Mouse (Mus musculus) monocyte, adult 5-6 weeks (primary cell): ENCODE results near the gene Ptges2. TPM values are rescaled to one million over a fixed set of nuclear protein-coding genes. Genes with fewer than 3 reads are reported as not detected.

Experiments
- ATAC-seq: fragments of 153-309, 156-312 bp; replicated peaks from 2 replicates; pipeline ENCODE4 v1.8.0; 2017; ENCODE audit warnings: mild to moderate bottlenecking; ENCODE audit not compliant: low TSS enrichment, insufficient number of reproducible peaks, severe bottlenecking, poor library complexity, low FRiP score
- total RNA-seq: library from RNA; stranded (forward); fragments of 200-1000, 200-491, 200-594 nt; gene quantifications from 3 replicates; pipeline ENCODE4 v1.2.3, GENCODE M21; 2017

The Ptges2 gene
- total RNA-seq, 1 experiment from 2014 or later = 2.2 TPM

- no peak for ATAC-seq
Measured at GRCm38 (mm10) chr2:32408429-32409424, 13.0 kb downstream of the Ptges2 start.

- no peak for ATAC-seq
Measured at GRCm38 (mm10) chr2:32411407-32411806, 15.7 kb downstream of the Ptges2 start.

GRCm38 (mm10) chr2:32412742-32413531 is 17.2 kb downstream of the Ptges2 start:
- ATAC-seq = no peak

GRCm38 (mm10) chr2:32413936-32414335 is 18.2 kb downstream of the Ptges2 start:
- ATAC-seq = no peak

GRCm38 (mm10) chr2:32415801-32416200 is 20.1 kb downstream of the Ptges2 start:
- no peak for ATAC-seq

GRCm38 (mm10) chr2:32416556-32416955 is 20.9 kb downstream of the Ptges2 start:
- ATAC-seq = no peak

GRCm38 (mm10) chr2:32417486-32417885 is 21.8 kb downstream of the Ptges2 start:
- no peak for ATAC-seq

- ATAC-seq = no peak
Measured at GRCm38 (mm10) chr2:32418430-32419151, 22.9 kb downstream of the Ptges2 start.

GRCm38 (mm10) chr2:32419359-32419758 is 23.7 kb downstream of the Ptges2 start:
- no peak for ATAC-seq

GRCm38 (mm10) chr2:32420066-32420608 is 24.4 kb downstream of the Ptges2 start:
- no peak for ATAC-seq

- no peak for ATAC-seq
Measured at GRCm38 (mm10) chr2:32420647-32421046, 25.0 kb downstream of the Ptges2 start.

GRCm38 (mm10) chr2:32421851-32422251 is 26.2 kb downstream of the Ptges2 start:
- no peak for ATAC-seq

GRCm38 (mm10) chr2:32423481-32424331 is 28.0 kb downstream of the Ptges2 start:
- peak; percentile 90 for ATAC-seq

GRCm38 (mm10) chr2:32424796-32425195 is 29.1 kb downstream of the Ptges2 start:
- no peak for ATAC-seq

- no peak for ATAC-seq
Measured at GRCm38 (mm10) chr2:32425568-32425967, 29.9 kb downstream of the Ptges2 start.

- ATAC-seq = no peak
Measured at GRCm38 (mm10) chr2:32426141-32426540, 30.4 kb downstream of the Ptges2 start.

- no peak for ATAC-seq
Measured at GRCm38 (mm10) chr2:32427720-32428119, 32.0 kb downstream of the Ptges2 start.

GRCm38 (mm10) chr2:32428262-32428722 is 32.6 kb downstream of the Ptges2 start:
- 0 out of 2 replicates have a peak, but pooled peaks have one; percentile 23 for ATAC-seq
